Mouse (Mus musculus) midbrain, embryonic 14.5 days (tissue): Measurements from ENCODE around the gene Pgm2. TPM values are rescaled to one million over a fixed set of nuclear protein-coding genes. Genes with fewer than 3 reads are reported as not detected.

Experiments used
- ATAC-seq: fragments of 200-750 bp; cut with Nextera tagmentation; 2 replicates; pipeline ENCODE4 v1.8.0; 2017; ENCODE audit warnings: moderate number of reproducible peaks, moderate library complexity; ENCODE audit not compliant: low FRiP score, low TSS enrichment
- DNase-seq: peaks from one replicate; pipeline ENCODE4 v3.0.0-alpha.2; 2015
- H3K27ac ChIP-seq: fragments of 300-500 bp; sonication (generic); replicated peaks from 2 replicates; pipeline ENCODE4 v1.5.1; 2014; ENCODE audit warnings: mild to moderate bottlenecking, low read depth, low read length, moderate library complexity
- H3K27me3 ChIP-seq: fragments of 300-500 bp; sonication (generic); 2 replicates; pipeline ENCODE4 v1.6.1; 2014; ENCODE audit warnings: low read length, control low read depth, mixed read lengths; ENCODE audit not compliant: control insufficient read depth, insufficient read depth
- H3K36me3 ChIP-seq: fragments of 300-500 bp; sonication (generic); 2 replicates; pipeline ENCODE4 v1.6.1; 2014; ENCODE audit warnings: low read length, control low read depth; ENCODE audit not compliant: control insufficient read depth, insufficient read depth
- H3K4me1 ChIP-seq: fragments of 300-500 bp; sonication (generic); 2 replicates; pipeline ENCODE4 v1.6.1; 2014; ENCODE audit warnings: mild to moderate bottlenecking, antibody characterized with exemption, low read length, control low read depth; ENCODE audit not compliant: control insufficient read depth, insufficient read depth
- H3K4me2 ChIP-seq: fragments of 300-500 bp; sonication (generic); 2 replicates; pipeline ENCODE4 v1.6.1; 2014; ENCODE audit warnings: mild to moderate bottlenecking, low read length, moderate library complexity
- H3K4me3 ChIP-seq: fragments of 300-500 bp; sonication (generic); replicated peaks from 2 replicates; pipeline ENCODE4 v1.5.1; 2014; ENCODE audit warnings: low read depth, low read length
- H3K9ac ChIP-seq: fragments of 300-500 bp; sonication (generic); replicated peaks from 2 replicates; pipeline ENCODE4 v1.6.1; 2014; ENCODE audit warnings: mild to moderate bottlenecking, low read length, moderate library complexity
- H3K9me3 ChIP-seq: fragments of 300-500 bp; sonication (generic); 2 replicates; pipeline ENCODE4 v1.6.1; 2016; ENCODE audit warnings: low read length, control low read depth, mixed read lengths; ENCODE audit not compliant: control insufficient read depth
- WGBS: fragments of 180-500 bp; shearing (Covaris S2); extraction: QIAGEN DNeasy Blood & Tissue Kit; methylation state at CpG from one replicate; pipeline ENCODE4 v1.1.7; 2014; 5-methylcytosine and 5-hydroxymethylcytosine counted together
- polyA plus RNA-seq: library from polyadenylated mRNA; unstranded; fragments of >200 nt; fragmentation: Nextera tagmentation; extraction: Ambion mirVana; gene quantifications from 2 replicates; pipeline ENCODE4 v1.2.1, GENCODE M21; 2014

The Pgm2 gene
- polyA plus RNA-seq, 1 experiment from 2014 or later, result 20.5 TPM

DNA sequence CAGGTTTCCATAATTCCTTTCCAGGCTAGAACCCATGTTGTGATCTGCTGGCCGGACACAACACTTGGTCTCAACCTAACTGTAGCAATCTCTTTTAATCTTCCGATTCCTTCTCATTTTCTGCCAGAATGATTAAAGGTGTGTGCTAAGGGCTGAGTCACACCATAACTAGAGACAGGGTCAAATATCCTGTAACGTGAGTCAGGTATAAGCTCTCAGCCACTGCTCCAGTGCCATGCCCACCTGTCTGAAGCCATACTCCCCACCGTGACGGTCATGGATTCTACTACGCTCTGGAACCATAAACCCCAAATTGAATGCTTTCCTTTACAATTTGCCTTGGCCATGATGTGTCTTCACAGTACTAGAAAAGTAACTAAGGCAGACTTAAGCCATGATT, 36.5 kb upstream of the Pgm2 start:
- WGBS, result 98% methylated on average over 6 of the region's 6 CpGs
- Histone ChIP-seq H3K36me3 (no peaks in the 10 kb centered on the region), H3K9me3 (no peaks in the 10 kb centered on the region), H3K4me1 (no peaks in the 10 kb centered on the region), H3K4me3 (no peak overlapping the region), H3K4me2 (no peak overlapping the region), H3K27ac (no peak overlapping the region), H3K27me3 (no peaks in the 10 kb centered on the region), H3K9ac (no peak overlapping the region)
- no peak for ATAC-seq
- no peak for DNase-seq

DNA sequence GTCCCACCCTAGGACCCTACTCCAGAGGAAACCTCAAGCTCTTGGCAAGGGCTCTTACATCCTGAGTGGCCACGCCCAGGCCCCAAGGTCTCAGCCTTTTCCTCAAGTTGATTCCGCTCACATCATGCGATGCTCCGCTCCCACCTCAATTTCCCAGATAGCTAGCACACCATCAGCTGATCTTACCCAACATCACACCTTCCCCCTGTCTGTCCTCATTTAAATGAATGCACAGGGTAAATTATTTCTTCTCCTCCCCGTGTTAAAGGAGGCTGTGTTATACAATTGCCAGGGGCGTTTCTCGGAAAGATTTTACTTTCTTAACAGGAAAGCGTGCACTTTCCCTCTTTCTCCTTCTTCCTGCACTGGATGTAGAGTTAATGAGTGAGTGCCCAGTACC, 31.9 kb upstream of the Pgm2 start:
- Histone ChIP-seq H3K4me3 (no peak overlapping the region), H3K27me3 (no peaks in the 10 kb centered on the region), H3K4me1 (no peaks in the 10 kb centered on the region), H3K36me3 (no peaks in the 10 kb centered on the region), H3K27ac (no peak overlapping the region), H3K4me2 (no peak overlapping the region), H3K9me3 (no peaks in the 10 kb centered on the region), H3K9ac (no peak overlapping the region)
- WGBS, result 98% methylated on average over 8 of the region's 8 CpGs
- ATAC-seq, result no peak
- no peak for DNase-seq

DNA sequence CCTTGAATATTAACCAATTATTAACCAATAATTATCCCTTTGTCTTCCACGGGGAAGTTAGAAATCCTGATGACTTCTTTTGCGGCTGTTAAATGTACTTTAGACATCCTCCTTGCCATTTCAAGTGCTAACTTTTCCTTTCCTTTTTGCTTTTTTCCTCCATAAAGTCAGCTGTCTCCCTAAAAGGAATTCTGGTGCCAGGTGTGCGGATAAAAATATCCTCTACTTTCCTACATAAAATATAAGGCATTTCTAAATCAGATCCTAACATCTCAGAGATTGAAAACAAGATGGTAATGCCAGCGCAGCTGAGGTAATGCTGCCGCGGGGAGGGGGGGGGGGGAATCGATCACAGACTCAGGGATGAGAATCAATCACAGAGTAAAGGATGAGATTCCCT, 31.1 kb upstream of the Pgm2 start:
- no peak for DNase-seq
- ATAC-seq, result no peak
- no peak overlapping the region for H3K4me2 ChIP-seq
- H3K9me3 ChIP-seq, result no peaks in the 10 kb centered on the region
- H3K27me3 ChIP-seq, result no peaks in the 10 kb centered on the region
- H3K4me1 ChIP-seq, result no peaks in the 10 kb centered on the region
- no peak overlapping the region for H3K27ac ChIP-seq
- H3K9ac ChIP-seq, result no peak overlapping the region
- no peaks in the 10 kb centered on the region for H3K36me3 ChIP-seq
- WGBS, result 81% methylated on average over 7 of the region's 7 CpGs
- H3K4me3 ChIP-seq, result no peak overlapping the region

DNA sequence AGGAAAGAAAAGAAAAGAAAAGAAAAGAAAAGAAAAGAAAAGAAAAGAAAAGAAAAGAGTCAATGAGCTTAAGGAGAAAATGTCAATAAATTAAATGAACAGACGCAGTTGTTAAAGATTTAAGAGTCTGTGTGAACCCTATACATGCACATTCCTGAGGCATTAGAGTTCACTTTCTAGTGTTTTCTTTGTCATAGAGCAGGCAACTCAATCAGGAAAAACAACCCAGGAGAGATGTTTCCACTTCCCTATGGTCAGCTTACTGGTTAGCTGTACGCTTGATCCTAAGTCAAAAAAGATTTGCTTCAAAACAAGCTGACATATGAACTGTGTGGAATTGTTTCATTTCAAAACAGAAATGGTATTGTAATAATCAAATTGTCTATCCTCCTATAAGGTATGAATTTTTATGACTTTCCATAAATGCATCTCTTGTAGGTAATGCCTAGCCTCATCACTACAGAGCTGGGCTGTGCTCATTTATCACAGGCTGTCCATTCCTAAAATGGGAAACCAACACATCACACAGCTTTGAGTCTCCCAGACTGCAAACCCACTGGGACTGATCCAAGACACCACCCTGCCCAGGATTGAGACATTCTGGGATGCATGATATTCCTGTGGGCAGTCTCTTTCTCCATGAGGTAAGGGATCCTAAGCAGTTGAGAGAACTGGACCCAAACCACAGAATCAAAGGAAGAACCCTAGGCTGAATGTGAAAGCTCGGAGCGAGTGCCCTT, 29.7 kb upstream of the Pgm2 start:
- H3K27me3 ChIP-seq, result no peaks in the 10 kb centered on the region
- DNase-seq (no peak), ATAC-seq (no peak)
- no peak overlapping the region for H3K9ac ChIP-seq
- no peaks in the 10 kb centered on the region for H3K9me3 ChIP-seq
- H3K36me3 ChIP-seq, result no peaks in the 10 kb centered on the region
- no peak overlapping the region for H3K4me3 ChIP-seq
- 90% methylated on average over 4 of the region's 4 CpGs for WGBS
- H3K4me1 ChIP-seq, result no peaks in the 10 kb centered on the region
- H3K27ac ChIP-seq, result no peak overlapping the region
- H3K4me2 ChIP-seq, result no peak overlapping the region

DNA sequence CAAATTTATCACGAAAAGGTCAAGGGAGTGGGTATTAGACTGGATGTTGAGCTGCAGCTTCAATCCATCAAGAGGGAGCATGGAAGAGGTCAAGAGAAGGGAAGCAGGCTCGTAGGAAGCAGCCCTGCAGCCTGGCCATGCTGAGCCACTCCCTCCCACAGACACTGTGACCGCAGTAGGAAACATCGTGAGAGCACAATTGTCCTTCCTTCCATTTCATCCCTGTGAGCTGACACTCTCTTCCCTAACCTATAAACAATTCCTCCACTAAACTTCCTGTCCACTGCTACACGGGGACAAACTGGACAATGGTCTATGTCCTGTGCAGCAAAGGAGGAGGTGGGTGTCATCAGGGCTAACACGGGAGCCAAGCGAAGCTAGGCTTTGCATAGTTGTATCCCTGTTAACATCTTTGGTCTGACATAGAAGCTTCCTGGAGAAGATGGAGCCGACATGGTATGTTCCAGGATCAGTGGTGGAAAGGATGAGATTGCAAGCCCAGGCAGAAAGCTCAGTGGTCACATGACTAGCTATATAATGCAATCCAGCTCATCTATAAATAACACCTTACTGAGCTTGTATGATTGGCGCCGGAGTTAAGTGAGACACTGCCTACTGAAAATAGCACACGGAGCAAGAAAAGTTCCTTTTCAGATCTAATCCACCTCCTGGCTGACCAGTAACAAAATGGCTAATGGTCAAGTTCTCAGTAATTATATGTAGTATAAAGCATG, 29.0 kb upstream of the Pgm2 start:
- H3K36me3 ChIP-seq, result no peaks in the 10 kb centered on the region

DNA sequence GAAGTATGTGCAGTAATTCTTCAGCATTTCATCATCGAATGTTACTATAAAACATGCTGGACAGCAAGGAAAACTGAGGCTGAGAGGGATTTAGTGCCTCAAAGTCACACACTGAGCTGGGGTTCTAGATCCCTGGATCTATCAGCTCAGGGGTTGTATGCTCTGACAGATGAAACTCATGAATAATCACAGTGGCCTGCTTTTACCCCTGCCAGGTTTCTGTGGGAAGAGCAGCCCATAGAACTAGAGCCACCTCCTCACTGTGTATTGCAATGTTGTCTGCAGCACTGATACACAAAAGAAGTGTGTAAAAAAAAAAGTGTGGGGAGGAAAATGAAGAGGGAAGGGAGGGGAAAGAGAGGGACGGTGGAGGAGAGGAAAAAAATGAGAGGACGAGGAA, 28.3 kb upstream of the Pgm2 start:
- Histone ChIP-seq H3K27ac (no peak overlapping the region), H3K9ac (no peak overlapping the region), H3K4me2 (no peak overlapping the region), H3K9me3 (no peaks in the 10 kb centered on the region), H3K36me3 (no peaks in the 10 kb centered on the region), H3K4me3 (no peak overlapping the region), H3K27me3 (no peaks in the 10 kb centered on the region), H3K4me1 (no peaks in the 10 kb centered on the region)
- no peak for DNase-seq
- WGBS, result 83% methylated on average over 3 of the region's 3 CpGs
- no peak for ATAC-seq

More for the DNA sequence above, 29.0 kb upstream of the Pgm2 start:
- H3K9ac ChIP-seq, result no peak overlapping the region
- H3K4me1 ChIP-seq, result no peaks in the 10 kb centered on the region
- H3K4me3 ChIP-seq, result no peak overlapping the region
- no peaks in the 10 kb centered on the region for H3K9me3 ChIP-seq
- 87% methylated on average over 11 of the region's 11 CpGs for WGBS
- H3K27ac ChIP-seq, result no peak overlapping the region
- H3K4me2 ChIP-seq, result no peak overlapping the region
- DNase-seq (no peak), ATAC-seq (no peak)
- no peaks in the 10 kb centered on the region for H3K27me3 ChIP-seq

DNA sequence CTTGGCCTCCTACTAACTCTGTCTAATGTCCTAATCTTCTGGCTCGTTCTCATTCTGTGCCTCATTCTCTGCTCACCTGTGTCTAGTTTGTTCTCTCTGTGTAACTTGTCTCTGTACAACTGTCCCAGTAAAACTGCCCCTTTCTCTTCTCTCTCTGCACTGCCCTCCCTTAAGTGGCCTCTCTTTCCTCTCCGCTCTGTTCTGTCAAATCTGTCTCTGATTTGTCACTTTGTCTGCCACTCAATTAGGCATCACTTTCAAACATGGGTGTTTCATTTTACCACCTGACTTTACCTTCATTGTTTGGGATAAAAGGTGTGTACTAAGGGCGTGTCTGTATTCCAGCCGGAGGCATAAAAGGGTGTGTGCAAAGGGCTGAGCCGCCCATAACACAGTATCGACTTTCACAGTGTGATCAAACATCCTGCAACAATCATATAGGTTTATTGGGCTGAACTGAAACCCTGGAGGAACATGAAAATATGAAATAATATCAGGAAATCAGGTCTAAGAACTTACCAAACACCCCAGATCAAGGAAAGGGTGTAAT, 27.2 kb upstream of the Pgm2 start:
- H3K9me3 ChIP-seq, result no peaks in the 10 kb centered on the region
- H3K4me1 ChIP-seq, result no peaks in the 10 kb centered on the region
- no peak for ATAC-seq
- no peaks in the 10 kb centered on the region for H3K27me3 ChIP-seq
- H3K4me3 ChIP-seq, result no peak overlapping the region
- no peak for DNase-seq
- no peak overlapping the region for H3K9ac ChIP-seq
- no peaks in the 10 kb centered on the region for H3K36me3 ChIP-seq
- H3K4me2 ChIP-seq, result no peak overlapping the region
- no peak overlapping the region for H3K27ac ChIP-seq
- WGBS, result 88% methylated on average over 6 of the region's 6 CpGs

DNA sequence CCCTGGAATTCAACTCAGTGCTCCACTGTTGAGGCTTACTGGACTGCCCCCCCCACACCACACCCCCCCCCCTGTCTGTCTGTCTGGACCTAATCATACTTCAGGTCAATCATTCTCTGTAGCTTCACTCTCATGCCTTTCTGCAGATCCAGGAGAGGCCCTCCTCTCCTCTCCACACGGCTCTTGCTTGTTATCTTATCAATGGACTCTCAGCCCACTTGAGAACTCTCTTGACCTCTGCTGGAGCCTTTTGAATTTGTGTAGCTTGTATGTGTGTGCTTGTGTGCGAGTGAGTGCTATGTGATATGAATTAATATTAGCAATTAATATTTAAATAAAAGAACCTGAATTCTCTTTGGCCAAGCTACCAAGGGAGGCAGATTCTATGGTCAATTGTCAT, 26.6 kb upstream of the Pgm2 start:
- DNase-seq, result no peak
- Histone ChIP-seq H3K36me3 (no peaks in the 10 kb centered on the region), H3K4me2 (no peak overlapping the region), H3K4me1 (no peaks in the 10 kb centered on the region), H3K4me3 (no peak overlapping the region), H3K27ac (no peak overlapping the region), H3K9ac (no peak overlapping the region), H3K9me3 (no peaks in the 10 kb centered on the region), H3K27me3 (no peaks in the 10 kb centered on the region)
- ATAC-seq, result no peak
- 66% methylated on average over 2 of the region's 2 CpGs for WGBS

DNA sequence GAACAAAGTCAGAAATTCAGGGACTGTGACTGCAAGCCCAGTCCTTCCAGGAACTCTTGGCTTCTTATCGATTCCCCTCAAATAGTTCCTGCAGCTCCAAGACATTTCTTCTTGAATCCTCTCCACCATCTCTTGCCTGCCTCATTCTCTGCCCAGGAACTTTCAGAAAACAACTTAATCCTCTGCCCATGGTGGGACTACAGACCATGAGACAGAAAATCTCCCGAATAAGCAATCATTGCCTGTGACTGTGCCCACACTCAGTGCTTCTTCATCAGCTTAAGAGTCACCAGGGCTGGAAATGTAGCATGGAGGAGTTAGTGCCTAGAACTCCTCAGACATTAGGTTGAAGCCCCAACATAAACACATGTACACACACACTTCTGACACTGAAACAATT, 25.2 kb upstream of the Pgm2 start:
- no peak for ATAC-seq
- Histone ChIP-seq H3K4me2 (no peak overlapping the region), H3K9ac (no peak overlapping the region), H3K9me3 (no peaks in the 10 kb centered on the region), H3K27ac (no peak overlapping the region), H3K27me3 (no peaks in the 10 kb centered on the region), H3K4me3 (no peak overlapping the region), H3K36me3 (no peaks in the 10 kb centered on the region), H3K4me1 (no peaks in the 10 kb centered on the region)
- WGBS, result 86% methylated on average over 2 of the region's 2 CpGs
- DNase-seq, result no peak
